Mouse (Mus musculus) testis, adult 2 months (tissue): ENCODE data around the gene Dis3.

Source experiments
- CTCF ChIP-seq: fragments of 200-500 bp; IDR thresholded peaks from 2 replicates; pipeline ENCODE4 v1.5.1; 2012; ENCODE audit warnings: low read depth, mild to moderate bottlenecking, inconsistent platforms, low read length, moderate library complexity; ENCODE audit not compliant: control insufficient read depth, insufficient read depth, insufficient replicate concordance
- POLR2A ChIP-seq: fragments of 200-500 bp; IDR thresholded peaks from 2 replicates; pipeline ENCODE4 v1.6.1; 2012; ENCODE audit warnings: low read depth, mild to moderate bottlenecking, inconsistent platforms, low read length, moderate library complexity; ENCODE audit not compliant: control insufficient read depth

DNA sequence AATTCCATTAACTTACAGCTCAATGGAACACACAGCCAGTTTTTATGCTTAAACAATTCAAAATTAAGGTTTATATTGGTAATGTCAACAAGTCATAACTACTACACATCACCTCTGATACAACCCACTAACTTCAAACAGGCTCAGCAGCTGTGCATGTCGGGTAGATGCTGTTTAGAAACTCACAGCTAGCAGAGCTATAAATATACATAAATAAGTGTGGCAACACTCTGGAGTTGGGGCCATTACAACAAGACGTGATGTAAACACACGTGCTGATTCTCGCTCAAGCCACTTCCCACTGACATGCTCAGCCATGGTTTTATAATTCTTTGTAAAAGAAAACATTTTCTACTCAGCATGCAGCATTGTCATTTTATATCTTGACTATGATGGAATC lies 63.5 kb downstream of the Dis3 start:
- TF ChIP-seq CTCF (no peak), POLR2A (no peak)
